Mouse (Mus musculus) heart, embryonic 10.5 days (tissue): Measurements from ENCODE around the gene Cd200r1. TPM values are rescaled to one million over a fixed set of nuclear protein-coding genes. Genes with fewer than 3 reads are reported as not detected.
A peak's percentile ranks its signal among the peaks of the same experiment; 100 is the strongest.

Experiments
- DNase-seq: peaks from one replicate; pipeline ENCODE4 v3.0.0-alpha.2; 2017; ENCODE audit warnings: low spot score
- H3K27ac ChIP-seq: fragments of 300-500 bp; sonication (generic); 2 replicates; pipeline ENCODE4 v1.5.1; 2016; ENCODE audit warnings: mild to moderate bottlenecking
- H3K27me3 ChIP-seq: fragments of 300-500 bp; sonication (generic); 2 replicates; pipeline ENCODE4 v1.6.1; 2016; ENCODE audit warnings: mild to moderate bottlenecking; ENCODE audit not compliant: poor library complexity, insufficient read depth, severe bottlenecking
- H3K36me3 ChIP-seq: fragments of 300-500 bp; sonication (generic); 2 replicates; pipeline ENCODE4 v1.6.1; 2016; ENCODE audit warnings: mild to moderate bottlenecking, moderate library complexity
- H3K4me1 ChIP-seq: fragments of 300-500 bp; sonication (generic); 2 replicates; pipeline ENCODE4 v1.6.1; 2016; ENCODE audit warnings: mild to moderate bottlenecking
- H3K4me3 ChIP-seq: fragments of 300-500 bp; sonication (generic); 2 replicates; pipeline ENCODE4 v1.5.1; 2016; ENCODE audit warnings: mild to moderate bottlenecking, moderate library complexity
- H3K9me3 ChIP-seq: fragments of 300-500 bp; sonication (generic); 2 replicates; pipeline ENCODE4 v1.6.1; 2016; ENCODE audit warnings: mild to moderate bottlenecking, moderate library complexity
- WGBS: fragments of 180-500 bp; shearing (Covaris S2); methylation state at CpG from one replicate; pipeline ENCODE4 v1.1.7; 2016; 5-methylcytosine and 5-hydroxymethylcytosine counted together
- polyA plus RNA-seq: library from polyadenylated mRNA; unstranded; fragments of >200 nt; fragmentation: Nextera tagmentation; extraction: Ambion mirVana; gene quantifications from 2 replicates; pipeline ENCODE4 v1.2.1, GENCODE M21; 2016

Gene Cd200r1
- polyA plus RNA-seq, 1 experiment from 2014 or later: 1.8 TPM

GRCm38 (mm10) chr16:44734059-44734458 lies 31.5 kb upstream of the Cd200r1 start:
- Histone ChIP-seq H3K27me3 (no peaks in the 10 kb centered on the region), H3K4me3 (no peak overlapping the region), H3K4me1 (no peaks in the 10 kb centered on the region), H3K36me3 (peaks cover 97% of the 10 kb centered on the region), H3K27ac (no peak overlapping the region), H3K9me3 (no peaks in the 10 kb centered on the region)
- DNase-seq: no peak
- WGBS: 85% methylated on average over 3 of the region's 3 CpGs

- Histone ChIP-seq H3K36me3 (peaks cover 92% of the 10 kb centered on the region), H3K4me3 (no peak overlapping the region), H3K9me3 (no peaks in the 10 kb centered on the region), H3K27ac (no peak overlapping the region), H3K4me1 (no peaks in the 10 kb centered on the region), H3K27me3 (no peaks in the 10 kb centered on the region)
- WGBS: 88% methylated on average over 5 of the region's 5 CpGs
- DNase-seq: no peak
Observed at GRCm38 (mm10) chr16:44735676-44736075, 29.9 kb upstream of the Cd200r1 start.

GRCm38 (mm10) chr16:44736118-44736517 lies 29.4 kb upstream of the Cd200r1 start:
- H3K27me3 ChIP-seq: no peaks in the 10 kb centered on the region
- no peak overlapping the region for H3K4me3 ChIP-seq
- no peaks in the 10 kb centered on the region for H3K4me1 ChIP-seq
- 86% methylated on average over 4 of the region's 4 CpGs for WGBS
- DNase-seq: no peak
- H3K9me3 ChIP-seq: no peaks in the 10 kb centered on the region
- H3K27ac ChIP-seq: no peak overlapping the region
- H3K36me3 ChIP-seq: peaks cover 91% of the 10 kb centered on the region

- Histone ChIP-seq H3K36me3 (peaks cover 38% of the 10 kb centered on the region), H3K4me1 (peaks cover 11% of the 10 kb centered on the region; the same call in 1 of the 2 replicates), H3K27me3 (no peaks in the 10 kb centered on the region), H3K27ac (no peak overlapping the region), H3K4me3 (no peak overlapping the region), H3K9me3 (no peaks in the 10 kb centered on the region)
- WGBS: 83% methylated on average over 1 of the region's 1 CpGs
- no peak for DNase-seq
Observed at GRCm38 (mm10) chr16:44742753-44743152, 22.8 kb upstream of the Cd200r1 start.

- no peaks in the 10 kb centered on the region for H3K9me3 ChIP-seq
- H3K4me3 ChIP-seq: peak overlapping the region; percentile 89
- H3K36me3 ChIP-seq: peaks cover 16% of the 10 kb centered on the region
- no peaks in the 10 kb centered on the region for H3K27me3 ChIP-seq
- peak overlapping the region; percentile 98 for H3K27ac ChIP-seq
- H3K4me1 ChIP-seq: peaks cover 11% of the 10 kb centered on the region; the same call in 1 of the 2 replicates
- no peak for DNase-seq
- WGBS: 8% methylated on average over 14 of the region's 14 CpGs
Observed at GRCm38 (mm10) chr16:44745471-44745865, 20.1 kb upstream of the Cd200r1 start.

GRCm38 (mm10) chr16:44745866-44746562 lies 19.5 kb upstream of the Cd200r1 start, which contains the start of gene Gtpbp8:
Gtpbp8 (minus strand) TSS chr16:44746363.
- DNase-seq: peak; percentile 94
- Histone ChIP-seq H3K4me1 (peaks cover 11% of the 10 kb centered on the region; the same call in 1 of the 2 replicates), H3K36me3 (peaks cover 13% of the 10 kb centered on the region), H3K27me3 (no peaks in the 10 kb centered on the region), H3K9me3 (no peaks in the 10 kb centered on the region), H3K4me3 (peak within 1 kb of the TSS; percentile 89), H3K27ac (peak within 1 kb of the TSS; percentile 98)
- WGBS: under 1% methylated on average over 47 of the region's 47 CpGs

GRCm38 (mm10) chr16:44748007-44748406 lies 17.5 kb upstream of the Cd200r1 start:
- Histone ChIP-seq H3K4me1 (peaks cover 11% of the 10 kb centered on the region; the same call in 1 of the 2 replicates), H3K36me3 (no peaks in the 10 kb centered on the region), H3K4me3 (no peak overlapping the region), H3K27ac (no peak overlapping the region), H3K9me3 (no peaks in the 10 kb centered on the region), H3K27me3 (no peaks in the 10 kb centered on the region)
- 53% methylated on average over 3 of the region's 3 CpGs for WGBS
- DNase-seq: no peak

- H3K9me3 ChIP-seq: no peaks in the 10 kb centered on the region
- WGBS: 88% methylated on average over 8 of the region's 8 CpGs
- no peaks in the 10 kb centered on the region for H3K36me3 ChIP-seq
- no peak overlapping the region for H3K4me3 ChIP-seq
- H3K27me3 ChIP-seq: no peaks in the 10 kb centered on the region
- no peak overlapping the region for H3K27ac ChIP-seq
- H3K4me1 ChIP-seq: no peaks in the 10 kb centered on the region
- DNase-seq: no peak
Observed at GRCm38 (mm10) chr16:44757700-44758099, 7.8 kb upstream of the Cd200r1 start.

- 60% methylated on average over 1 of the region's 1 CpGs for WGBS
- Histone ChIP-seq H3K4me1 (no peaks in the 10 kb centered on the region), H3K27ac (no peak overlapping the region), H3K27me3 (no peaks in the 10 kb centered on the region), H3K9me3 (no peaks in the 10 kb centered on the region), H3K4me3 (no peak overlapping the region), H3K36me3 (no peaks in the 10 kb centered on the region)
- DNase-seq: no peak
Observed at GRCm38 (mm10) chr16:44761811-44762210, 3.7 kb upstream of the Cd200r1 start.

GRCm38 (mm10) chr16:44766320-44766892 lies 870 bp downstream of the Cd200r1 start:
- Histone ChIP-seq H3K27ac (no peak overlapping the region), H3K27me3 (no peaks in the 10 kb centered on the region), H3K4me1 (no peaks in the 10 kb centered on the region), H3K4me3 (no peak overlapping the region), H3K36me3 (no peaks in the 10 kb centered on the region), H3K9me3 (no peaks in the 10 kb centered on the region)
- WGBS: 79% methylated on average over 9 of the region's 9 CpGs
- no peak for DNase-seq

GRCm38 (mm10) chr16:44767506-44767905 lies 2.0 kb downstream of the Cd200r1 start:
- no peaks in the 10 kb centered on the region for H3K27me3 ChIP-seq
- DNase-seq: no peak
- no peaks in the 10 kb centered on the region for H3K4me1 ChIP-seq
- no peak overlapping the region for H3K27ac ChIP-seq
- WGBS: 88% methylated on average over 7 of the region's 7 CpGs
- H3K4me3 ChIP-seq: no peak overlapping the region
- H3K9me3 ChIP-seq: no peaks in the 10 kb centered on the region
- H3K36me3 ChIP-seq: no peaks in the 10 kb centered on the region

- DNase-seq: no peak
- H3K9me3 ChIP-seq: no peaks in the 10 kb centered on the region
Observed at GRCm38 (mm10) chr16:44767967-44768366, 2.4 kb downstream of the Cd200r1 start.

GRCm38 (mm10) chr16:44772577-44772976 lies 7.0 kb downstream of the Cd200r1 start:
- no peak for DNase-seq
- no peaks in the 10 kb centered on the region for H3K4me1 ChIP-seq
- H3K27ac ChIP-seq: no peak overlapping the region
- H3K36me3 ChIP-seq: no peaks in the 10 kb centered on the region
- H3K27me3 ChIP-seq: no peaks in the 10 kb centered on the region
- H3K9me3 ChIP-seq: no peaks in the 10 kb centered on the region
- 73% methylated on average over 6 of the region's 6 CpGs for WGBS
- no peak overlapping the region for H3K4me3 ChIP-seq

More at GRCm38 (mm10) chr16:44767967-44768366, 2.4 kb downstream of the Cd200r1 start:
- Histone ChIP-seq H3K4me3 (no peak overlapping the region), H3K27me3 (no peaks in the 10 kb centered on the region), H3K4me1 (no peaks in the 10 kb centered on the region), H3K27ac (no peak overlapping the region), H3K36me3 (no peaks in the 10 kb centered on the region)
- 52% methylated on average over 2 of the region's 2 CpGs for WGBS
